Mouse (Mus musculus) leukemia stem cell, adult 10-12 weeks (primary cell): ENCODE results near the gene Ifna14. TPM values are rescaled to one million over a fixed set of nuclear protein-coding genes. Genes with fewer than 3 reads are reported as not detected.

Experiments
- polyA plus RNA-seq: library from polyadenylated mRNA; stranded (reverse); fragments of >175 nt; gene quantifications from 2 replicates; pipeline ENCODE4 v1.2.3, GENCODE M21; 2012; ENCODE audit warnings: low replicate concordance

Ifna14 gene
- not detected in 2 replicates for polyA plus RNA-seq

DNA sequence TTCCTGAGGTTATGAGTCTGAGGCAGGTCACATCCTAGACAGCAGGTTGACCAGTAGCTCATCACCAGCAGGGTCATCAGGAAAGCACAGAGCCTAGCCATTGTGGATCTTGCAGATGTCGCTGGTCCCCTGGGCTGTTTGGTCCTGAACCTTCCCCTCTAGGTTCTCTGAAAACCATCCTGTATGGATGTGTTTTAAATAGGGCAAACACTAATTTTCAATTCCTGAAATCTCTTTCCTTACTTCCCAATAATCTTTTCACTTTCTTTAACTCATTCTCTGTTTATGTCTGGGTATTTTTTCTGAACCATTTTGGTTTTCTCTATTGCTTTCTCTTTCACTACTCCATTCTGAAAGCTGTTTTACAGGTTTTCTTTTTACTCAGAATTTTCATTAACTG, at the start of gene Ifna14:
TSS of gene Ifna14 (minus strand) at position 101 of the 400 bp plus-strand sequence.

DNA sequence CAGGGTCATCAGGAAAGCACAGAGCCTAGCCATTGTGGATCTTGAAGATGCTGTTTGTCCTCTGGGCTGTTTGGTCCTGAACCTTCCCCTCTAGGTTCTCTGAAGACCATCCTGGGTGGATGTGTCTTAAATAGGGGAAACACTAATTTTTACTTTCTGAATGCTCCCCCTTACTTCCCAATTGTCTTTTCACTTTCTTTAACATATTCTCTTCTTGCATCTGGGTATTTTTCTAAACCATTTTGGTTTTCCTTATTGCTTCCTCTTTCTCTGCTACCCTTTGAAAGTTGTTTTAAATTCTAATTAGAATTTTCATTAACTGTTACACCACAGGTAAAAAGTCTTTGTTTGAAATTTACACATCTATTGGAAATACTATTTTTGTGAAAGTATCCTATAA, 31.7 kb upstream of the Ifna14 start, which contains the start of gene Ifna12:
TSS of gene Ifna12 (minus strand) at position 101 of the 400 bp plus-strand sequence.

DNA sequence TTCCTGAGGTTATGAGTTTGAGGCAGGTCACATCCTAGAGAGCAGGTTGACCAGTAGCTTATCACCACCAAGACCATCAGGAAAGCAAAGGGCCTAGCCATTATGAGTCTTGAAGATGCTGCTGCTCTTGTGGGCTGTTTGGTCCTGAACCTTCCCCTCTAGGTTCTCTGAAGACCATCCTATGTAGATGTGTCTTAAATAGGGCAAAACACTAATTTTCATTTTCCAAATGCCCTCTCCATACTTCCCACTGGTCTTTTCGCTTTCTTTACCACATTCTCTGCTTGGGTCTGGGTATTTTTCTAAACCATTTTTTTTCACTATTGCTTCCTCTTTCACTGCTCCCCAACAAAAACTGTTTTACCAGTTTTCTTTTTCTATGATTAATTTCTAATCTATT, 20.7 kb upstream of the Ifna14 start, which contains the start of gene Ifna9:
TSS of gene Ifna9 (minus strand) at position 101 of the 400 bp plus-strand sequence.

DNA sequence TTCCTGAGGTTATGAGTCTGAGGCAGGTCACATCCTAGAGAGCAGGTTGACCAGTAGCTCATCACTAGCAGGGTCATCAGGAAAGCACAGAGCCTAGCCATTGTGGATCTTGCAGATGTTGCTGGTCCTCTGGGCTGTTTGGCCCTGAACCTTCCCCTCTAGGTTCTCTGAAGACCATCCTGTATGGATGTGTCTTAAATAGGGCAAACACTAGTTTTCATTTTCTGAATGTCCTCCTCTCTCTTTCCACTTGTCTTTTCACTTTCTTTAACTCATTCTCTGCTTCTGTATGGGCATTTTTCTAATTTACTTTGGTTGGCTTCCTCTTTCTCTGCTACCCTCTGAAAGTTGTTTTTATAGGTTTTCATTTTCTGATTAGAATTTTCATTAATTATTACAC, 13.5 kb downstream of the Ifna14 start, which contains the start of gene Ifna15:
TSS of gene Ifna15 (minus strand) at position 101 of the 400 bp plus-strand sequence.

DNA sequence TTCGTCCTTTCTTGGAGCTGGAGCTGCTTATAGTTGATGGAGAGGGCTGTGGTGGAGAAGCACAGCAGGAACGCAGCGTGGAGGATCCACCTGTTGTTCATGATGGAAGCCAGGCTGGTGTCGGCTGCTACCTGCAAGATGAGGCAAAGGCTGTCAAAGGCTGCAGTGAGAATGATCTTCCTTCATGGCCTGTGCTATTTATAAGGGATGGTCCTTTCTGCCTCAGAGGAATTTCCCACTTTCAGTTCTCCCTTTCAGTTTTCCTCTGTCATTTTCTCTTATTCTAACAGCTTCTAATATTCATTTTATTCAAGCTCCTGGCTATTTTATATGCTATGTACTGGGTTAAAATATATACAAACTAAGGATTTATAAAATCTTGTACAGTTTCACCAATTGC, 48.9 kb downstream of the Ifna14 start, which contains the start of gene Ifnb1:
TSS of gene Ifnb1 (minus strand) at position 101 of the 400 bp plus-strand sequence.

Other genes with a start within 250 kb of the Ifna14 start
- gene Hacd4, start 132.9 kb downstream of the Ifna14 start, polyA plus RNA-seq = 0.36 TPM in 1 of 2 replicates, not detected in the other
- not detected in 2 replicates for gene Ifnb1, start 49.0 kb downstream of the Ifna14 start, polyA plus RNA-seq
- gene Ifna15, start 13.6 kb downstream of the Ifna14 start, polyA plus RNA-seq = not detected in 2 replicates
- not detected in 2 replicates for gene Ifna9, start 20.6 kb upstream of the Ifna14 start, polyA plus RNA-seq
- not detected in 2 replicates for gene Ifna12, start 31.6 kb upstream of the Ifna14 start, polyA plus RNA-seq
- not detected in 2 replicates for gene C87499, start 62.6 kb upstream of the Ifna14 start, polyA plus RNA-seq
- not detected in 2 replicates for gene Ifna13, start 72.7 kb upstream of the Ifna14 start, polyA plus RNA-seq
- not detected in 2 replicates for gene Ifna16, start 105.1 kb upstream of the Ifna14 start, polyA plus RNA-seq
- gene Ifna2, start 112.1 kb upstream of the Ifna14 start, polyA plus RNA-seq = not detected in 2 replicates
- gene Ifnab, start 119.6 kb upstream of the Ifna14 start, polyA plus RNA-seq = not detected in 2 replicates
- gene Gm26566, start 150.0 kb upstream of the Ifna14 start, polyA plus RNA-seq = not detected in 2 replicates
- gene Klhl9, start 150.7 kb upstream of the Ifna14 start, polyA plus RNA-seq = 5.7 and 6.4 TPM in 2 replicates
- not detected in 2 replicates for gene Gm13271, start 183.1 kb upstream of the Ifna14 start, polyA plus RNA-seq
- gene Gm13283, start 188.3 kb upstream of the Ifna14 start, polyA plus RNA-seq = not detected in 2 replicates
- not detected in 2 replicates for gene Gm13290, start 202.0 kb upstream of the Ifna14 start, polyA plus RNA-seq
- not detected in 2 replicates for gene Gm13289, start 205.1 kb upstream of the Ifna14 start, polyA plus RNA-seq
- gene Gm13272, start 208.1 kb upstream of the Ifna14 start, polyA plus RNA-seq = not detected in 2 replicates
- gene Ifnz, start 210.3 kb upstream of the Ifna14 start, polyA plus RNA-seq = not detected in 2 replicates
- not detected in 2 replicates for gene Gm13276, start 213.9 kb upstream of the Ifna14 start, polyA plus RNA-seq
- gene Gm13277, start 216.8 kb upstream of the Ifna14 start, polyA plus RNA-seq = not detected in 2 replicates
- gene Gm13278, start 219.8 kb upstream of the Ifna14 start, polyA plus RNA-seq = not detected in 2 replicates
- not detected in 2 replicates for gene Gm13275, start 222.7 kb upstream of the Ifna14 start, polyA plus RNA-seq
- not detected in 2 replicates for gene Gm13279, start 225.6 kb upstream of the Ifna14 start, polyA plus RNA-seq
- gene Gm13285, start 227.9 kb upstream of the Ifna14 start, polyA plus RNA-seq = not detected in 2 replicates
- gene Gm13287, start 231.5 kb upstream of the Ifna14 start, polyA plus RNA-seq = not detected in 2 replicates
- not detected in 2 replicates for gene Gm13288, start 233.7 kb upstream of the Ifna14 start, polyA plus RNA-seq
- gene Ifna7, start 244.4 kb upstream of the Ifna14 start, polyA plus RNA-seq = not detected in 2 replicates
- gene Ifna11, start 248.2 kb upstream of the Ifna14 start, polyA plus RNA-seq = not detected in 2 replicates